Mouse (Mus musculus) cerebellum, adult 9-10 months (tissue): ENCODE data around the gene Helz.

Source experiments
- DNase-seq: peaks from one replicate; pipeline ENCODE4 v3.0.0; 2022

Helz gene

GRCm38 (mm10) chr11:107731498-107731897, 183.8 kb downstream of the Helz start:
- no peak for DNase-seq

DNA sequence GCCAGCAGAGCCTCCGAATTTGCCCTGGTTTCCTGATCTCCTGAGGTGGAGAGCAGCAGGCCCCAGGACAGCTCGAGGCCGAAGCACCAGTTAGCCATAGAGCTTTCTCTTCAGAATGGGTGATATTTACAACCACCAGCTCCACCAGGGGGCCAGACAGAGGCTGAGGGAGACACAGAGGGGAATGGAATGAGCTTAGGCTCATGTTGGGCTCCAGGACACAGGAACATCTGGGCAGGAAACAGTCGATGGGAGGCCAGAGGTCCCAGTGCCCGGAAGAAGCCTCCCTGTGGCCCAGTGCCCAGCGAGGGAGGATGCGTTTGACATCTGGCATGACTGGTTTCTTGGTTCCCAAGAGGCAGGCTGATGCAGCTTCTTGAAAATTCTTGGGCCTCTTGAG, 186.4 kb downstream of the Helz start:
- DNase-seq, result no peak

- DNase-seq, result no peak
These were observed 190.2 kb downstream of the Helz start for GRCm38 (mm10) chr11:107737886-107738285.

DNA sequence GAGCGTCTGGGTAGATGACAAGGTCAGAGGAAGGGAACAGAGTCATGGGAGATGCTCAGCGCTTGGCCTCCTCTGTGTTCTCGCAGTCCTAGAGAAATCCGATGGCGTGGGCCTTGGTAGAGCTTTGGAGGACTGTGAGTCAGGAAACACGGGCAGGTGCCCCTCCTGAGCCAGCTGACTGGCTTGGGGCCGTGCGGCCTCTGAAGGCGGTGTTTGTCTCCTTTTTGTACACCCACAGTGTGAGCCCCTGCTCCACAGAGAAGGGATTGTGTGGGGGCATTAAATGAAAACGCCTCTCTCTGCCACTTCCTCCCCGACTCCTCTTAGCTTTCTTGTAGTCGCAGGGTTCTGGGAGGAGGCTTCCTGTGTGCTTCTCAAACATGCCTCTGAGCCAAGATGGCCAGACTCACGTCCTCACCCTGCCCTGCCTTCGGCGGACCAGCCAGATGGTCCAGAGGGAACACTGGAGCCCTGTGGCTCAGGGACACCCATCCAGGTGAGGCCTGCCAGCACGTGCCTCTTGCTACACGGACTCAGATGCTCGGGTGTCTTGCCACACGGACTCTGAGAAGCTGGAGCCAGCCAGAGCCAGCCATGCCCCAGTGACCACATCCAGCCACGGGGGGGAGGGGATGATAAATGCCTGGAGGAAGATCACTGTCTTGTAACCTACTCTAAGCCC, 190.8 kb downstream of the Helz start:
- DNase-seq, result no peak

DNA sequence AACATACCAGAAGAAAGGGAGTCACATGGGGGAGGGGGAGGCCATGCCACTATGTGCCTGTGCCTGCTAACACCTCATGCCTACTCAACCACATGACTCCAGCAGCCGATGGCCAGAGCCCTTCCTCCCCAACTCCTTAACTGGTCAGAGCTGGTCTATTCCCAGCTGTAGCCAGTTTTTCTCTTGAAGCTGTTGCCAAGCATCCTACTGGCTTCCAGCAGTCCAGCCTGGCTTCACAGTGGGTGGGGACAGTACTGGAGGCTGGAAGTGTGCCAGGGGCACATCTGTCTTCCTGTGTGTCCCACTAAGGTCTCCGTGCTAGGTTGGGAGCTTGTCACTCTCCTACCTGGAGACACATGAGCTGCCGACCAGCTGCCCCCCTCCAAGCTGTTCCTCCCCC, 195.4 kb downstream of the Helz start:
- no peak for DNase-seq
